Mouse (Mus musculus): ENCODE data around the gene C1qtnf2. TPM values are rescaled to one million over a fixed set of nuclear protein-coding genes. Genes with fewer than 3 reads are reported as not detected.

The C1qtnf2 gene
- total RNA-seq, 2 experiments from 2014 or later, result 5.3 to 6.5 TPM

DNA sequence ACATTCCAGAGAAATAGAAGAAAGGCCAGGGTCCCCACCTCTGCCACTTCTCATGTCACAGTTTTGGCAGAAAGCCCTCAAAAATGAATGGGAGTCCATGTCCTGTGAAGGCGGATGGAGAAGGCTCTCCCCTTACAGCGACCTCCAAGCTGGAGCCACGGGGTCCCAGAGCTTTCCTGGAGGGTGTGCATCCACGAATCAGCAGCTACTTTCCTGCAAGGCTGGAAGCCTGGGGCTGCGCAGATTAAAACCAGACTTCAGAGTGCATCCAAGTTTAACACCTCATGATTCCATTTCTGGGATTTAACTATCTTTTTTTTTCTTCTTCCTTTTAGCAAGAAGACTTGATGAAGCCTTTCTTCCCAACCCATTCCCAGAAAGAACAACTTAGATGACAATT, 6.5 kb downstream of the C1qtnf2 start:
- intact Hi-C loops (cut with DNase I), result no loop called here
- DNase-seq (ENCODE audit: extremely low spot score in 1 of 2, low spot score in 2 of 2), result no peak

DNA sequence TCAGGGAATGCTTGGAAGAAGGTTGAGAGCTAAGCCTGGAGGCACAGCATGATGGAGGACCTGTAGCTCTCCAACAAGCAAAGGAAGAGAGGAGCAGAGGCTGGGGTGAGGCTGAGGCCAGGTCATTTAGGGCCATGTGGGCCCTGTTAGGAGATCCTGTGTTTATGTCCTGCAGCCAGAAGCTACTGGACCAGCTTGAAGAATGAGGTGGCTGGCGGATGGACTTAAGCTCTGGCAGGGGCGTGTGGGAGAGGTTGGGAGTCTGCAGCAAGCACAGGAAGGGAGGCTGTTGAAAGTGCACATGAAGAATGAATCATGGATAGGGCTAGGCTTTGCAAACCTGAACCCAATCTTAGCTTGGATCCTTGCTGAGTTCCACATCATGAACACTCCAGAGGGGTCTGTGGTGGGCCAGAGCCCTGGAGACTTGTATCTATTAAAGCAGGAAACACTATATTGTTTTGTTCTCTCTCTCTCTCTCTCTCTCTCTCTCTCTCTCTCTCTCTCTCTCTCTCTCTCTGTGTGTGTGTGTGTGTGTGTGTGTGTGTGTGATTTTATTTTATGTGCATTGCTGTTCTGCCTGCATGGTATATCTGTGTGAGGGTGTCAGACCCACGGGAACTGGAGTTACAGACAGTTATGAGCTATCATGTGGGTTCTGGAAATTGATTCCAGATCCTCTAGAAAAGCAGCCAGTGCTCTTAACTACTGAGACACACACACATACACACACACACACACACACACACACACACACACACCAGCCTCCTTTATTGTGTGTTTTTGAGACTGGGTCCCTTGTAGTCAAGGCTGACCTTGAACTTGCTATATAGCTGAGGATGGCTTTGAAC, 7.8 kb downstream of the C1qtnf2 start:
- DNase-seq (ENCODE audit: extremely low spot score in 1 of 2, low spot score in 2 of 2), result no peak
- intact Hi-C loops (cut with DNase I), result no loop called here

DNA sequence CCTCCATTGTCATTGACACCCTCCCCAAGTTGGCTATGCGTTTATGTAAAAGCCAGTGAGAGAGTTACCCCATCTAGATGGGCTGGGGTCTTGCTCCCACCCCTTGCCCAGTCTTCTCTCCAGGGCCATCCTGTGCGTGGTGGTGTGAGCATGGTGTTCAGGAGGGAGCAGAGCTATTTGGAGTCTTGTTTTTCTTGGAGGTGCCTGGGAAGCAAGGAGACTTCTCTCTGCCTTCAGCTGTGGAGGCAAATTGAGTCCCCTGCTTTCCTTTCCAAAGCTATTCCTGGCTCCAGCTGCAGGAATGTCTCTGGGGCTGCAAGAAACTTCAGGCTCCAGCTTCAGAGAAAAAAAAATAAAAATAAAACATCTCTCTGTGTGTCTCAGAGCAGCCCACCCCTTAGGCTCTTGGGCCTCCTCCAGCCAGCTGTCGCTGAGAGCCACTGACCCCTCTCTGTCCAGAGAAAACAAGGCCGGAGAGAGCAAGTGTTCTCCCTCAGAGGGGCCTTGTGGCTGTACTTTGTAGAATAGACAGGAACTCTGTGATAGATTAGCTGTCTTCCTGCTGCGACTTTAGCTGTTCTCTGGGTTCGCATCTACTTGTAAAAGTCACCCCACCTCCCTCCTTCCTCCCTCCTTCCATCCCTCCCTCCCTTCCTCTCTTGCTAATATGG, 9.2 kb downstream of the C1qtnf2 start:
- DNase-seq (ENCODE audit: extremely low spot score in 1 of 2, low spot score in 2 of 2), result peak in 1 of 2 experiments; percentile 72
- intact Hi-C loops (cut with DNase I), result no loop called here

DNA sequence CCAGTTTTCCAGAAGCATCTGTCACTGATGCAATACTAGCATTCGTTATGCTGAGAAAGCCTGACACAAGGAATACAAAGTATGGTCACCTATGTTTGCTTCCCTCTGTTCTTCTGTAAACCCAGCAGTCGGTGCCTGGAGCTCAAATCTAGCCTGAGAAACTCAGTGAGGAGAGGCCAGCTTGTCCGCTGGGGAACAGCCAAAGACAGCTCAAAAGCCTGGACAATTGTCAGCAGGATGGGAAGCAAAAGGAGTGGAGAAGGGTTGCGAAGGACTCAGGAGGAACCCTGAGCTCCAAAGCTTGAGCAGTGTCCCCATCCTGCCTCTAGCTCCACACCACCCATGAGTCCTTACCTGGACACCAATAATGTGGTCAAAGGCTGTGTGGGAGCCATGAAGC, 10.0 kb downstream of the C1qtnf2 start:
- DNase-seq (ENCODE audit: extremely low spot score in 1 of 2, low spot score in 2 of 2), result no peak

GRCm38 (mm10) chr11:43484652-43485051, 10.6 kb downstream of the C1qtnf2 start:
- DNase-seq (ENCODE audit: extremely low spot score in 1 of 2, low spot score in 2 of 2), result no peak
- intact Hi-C loops (cut with DNase I), result no loop called here

More for the DNA sequence above, 10.0 kb downstream of the C1qtnf2 start:
- intact Hi-C loops (cut with DNase I), result no loop called here

DNA sequence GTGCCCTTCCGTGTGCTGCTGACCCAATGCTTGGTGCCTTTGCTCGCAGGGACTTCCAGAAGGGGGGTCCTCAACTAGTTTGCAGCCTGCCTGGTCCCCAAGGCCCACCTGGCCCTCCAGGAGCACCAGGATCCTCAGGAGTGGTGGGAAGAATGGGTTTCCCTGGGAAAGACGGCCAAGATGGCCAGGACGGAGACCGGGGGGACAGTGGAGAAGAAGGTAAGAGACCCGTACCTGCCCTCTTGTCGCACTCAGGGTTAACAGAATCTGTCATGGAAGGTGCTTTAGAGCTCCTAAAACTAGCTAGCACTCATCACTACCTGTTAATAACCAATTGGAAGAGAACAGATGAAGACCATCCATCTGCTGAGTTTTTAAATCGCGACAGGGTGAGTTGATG, 11.8 kb downstream of the C1qtnf2 start:
- intact Hi-C loops (cut with DNase I), result no loop called here
- no peak for DNase-seq (ENCODE audit: extremely low spot score in 1 of 2, low spot score in 2 of 2)

GRCm38 (mm10) chr11:43492663-43493062, 18.6 kb downstream of the C1qtnf2 start:
- peak; percentile 46 to 74 for DNase-seq (ENCODE audit: extremely low spot score in 1 of 2, low spot score in 2 of 2)
- intact Hi-C loops (cut with DNase I), result loop anchor here (2.0 to 10.0 kb wide), 5 partner anchors 40 to 235 kb away; partner anchors contain the start of genes 4933415A04Rik and Pwwp2a

DNA sequence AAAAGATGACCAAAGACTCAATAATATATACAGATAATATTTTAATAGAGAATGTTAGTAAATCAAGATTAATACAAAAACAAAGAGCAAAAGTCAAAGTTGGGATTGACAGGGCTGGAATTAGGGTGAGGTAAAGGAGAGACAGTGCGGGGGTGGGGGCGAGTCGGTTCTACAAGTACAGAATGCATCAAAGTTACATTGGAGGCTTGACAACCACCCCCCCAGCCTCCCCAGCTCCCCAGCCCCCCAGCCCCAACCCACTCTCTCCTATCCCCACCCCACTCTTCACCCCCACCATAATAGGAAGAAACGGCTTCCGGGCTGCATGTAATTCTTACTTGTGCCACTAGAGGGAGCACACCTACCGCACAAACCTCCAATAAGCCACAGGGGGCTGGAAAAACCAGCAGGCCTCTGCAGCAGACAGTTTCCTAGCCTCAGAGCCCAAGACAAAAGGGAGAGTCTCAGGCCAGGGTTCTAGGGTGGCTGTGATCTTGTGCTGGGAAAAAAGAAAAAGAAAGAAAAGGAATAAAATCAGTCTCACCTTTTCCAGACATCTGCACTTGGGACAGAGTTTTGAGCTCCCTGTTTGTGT, 19.8 kb downstream of the C1qtnf2 start:
- intact Hi-C loops (cut with DNase I), result loop anchor here (2.0 to 10.0 kb wide), 5 partner anchors 41 to 233 kb away; partner anchors contain the start of genes 4933415A04Rik and Pwwp2a

DNA sequence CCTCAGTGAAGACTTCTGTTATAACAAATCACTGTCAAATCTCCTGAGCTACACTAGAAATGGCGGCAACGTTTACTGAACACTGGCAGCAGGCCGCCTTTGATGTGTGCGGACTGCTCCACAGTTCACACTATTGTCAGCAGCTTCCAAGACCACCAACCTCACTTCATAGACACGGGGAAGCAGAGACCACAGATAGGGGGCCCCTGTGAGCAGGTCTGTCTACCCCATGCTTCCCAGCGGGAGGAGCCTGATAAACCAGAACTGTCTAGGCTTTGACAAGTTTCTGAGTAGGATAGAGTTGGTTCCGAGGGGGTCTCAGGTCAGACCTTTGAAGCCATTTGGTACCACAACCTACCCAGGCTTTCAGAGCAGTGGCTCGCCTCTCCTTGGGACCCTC, 21.0 kb downstream of the C1qtnf2 start:
- no peak for DNase-seq (ENCODE audit: extremely low spot score in 1 of 2, low spot score in 2 of 2)
- intact Hi-C loops (cut with DNase I), result loop anchor here (10.0 kb wide), 2 partner anchors 90 to 190 kb away; partner anchors contain the start of genes 4933415A04Rik and Pwwp2a

More for the DNA sequence above, 19.8 kb downstream of the C1qtnf2 start:
- peak; percentile 63 to 82 for DNase-seq (ENCODE audit: extremely low spot score in 1 of 2, low spot score in 2 of 2)

- DNase-seq (ENCODE audit: extremely low spot score in 1 of 2, low spot score in 2 of 2), result peak; percentile 38 to 85
- intact Hi-C loops (cut with DNase I), result loop anchor here (10.0 kb wide), 2 partner anchors 89 to 189 kb away; partner anchors contain the start of genes 4933415A04Rik and Pwwp2a
These were observed 21.5 kb downstream of the C1qtnf2 start for GRCm38 (mm10) chr11:43495532-43495931.

GRCm38 (mm10) chr11:43501256-43501655, 27.2 kb downstream of the C1qtnf2 start:
- no peak for DNase-seq (ENCODE audit: extremely low spot score in 1 of 2, low spot score in 2 of 2)
- intact Hi-C loops (cut with DNase I), result no loop called here

DNA sequence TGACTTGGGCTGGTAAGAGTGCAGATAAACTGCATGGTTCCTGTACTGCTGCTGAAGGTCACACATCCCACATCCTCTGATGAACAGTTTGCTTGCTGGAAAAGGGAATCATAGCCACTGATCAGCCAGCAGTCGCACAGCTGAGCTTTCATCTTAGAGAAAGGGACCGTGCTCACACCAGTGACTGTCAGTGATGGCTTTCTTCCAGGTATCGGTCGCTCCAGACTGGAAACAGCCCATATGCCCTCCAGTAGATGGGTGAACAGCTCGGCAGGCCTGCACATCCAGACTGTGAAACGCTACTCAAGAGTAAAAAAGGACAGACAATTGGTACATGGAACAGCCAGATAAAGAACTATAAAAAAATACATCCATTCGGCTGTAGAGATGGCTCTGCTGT, 31.1 kb downstream of the C1qtnf2 start:
- intact Hi-C loops (cut with DNase I), result no loop called here
- DNase-seq (ENCODE audit: extremely low spot score in 1 of 2, low spot score in 2 of 2), result no peak

DNA sequence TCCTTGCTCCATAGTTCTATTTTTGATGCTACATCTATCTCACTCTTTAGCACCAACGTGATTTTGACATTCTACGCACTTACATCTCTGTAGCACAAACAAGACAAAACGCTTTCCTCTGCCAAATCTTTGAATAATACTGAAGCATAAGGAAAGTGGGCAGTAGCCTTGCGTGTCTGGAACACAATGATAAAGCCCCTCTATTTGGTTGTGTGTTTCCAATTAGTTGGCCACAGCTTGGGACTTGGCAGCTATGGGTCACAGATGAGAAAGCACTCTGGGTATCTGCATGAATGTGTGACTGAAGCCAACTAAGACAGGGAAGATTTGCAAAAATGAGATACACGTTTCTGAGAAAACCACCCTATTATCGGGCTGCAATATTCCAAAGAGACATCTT, 33.9 kb downstream of the C1qtnf2 start:
- intact Hi-C loops (cut with DNase I), result no loop called here
- no peak for DNase-seq (ENCODE audit: extremely low spot score in 1 of 2, low spot score in 2 of 2)

GRCm38 (mm10) chr11:43509878-43510277, 35.8 kb downstream of the C1qtnf2 start:
- intact Hi-C loops (cut with DNase I), result no loop called here
- no peak for DNase-seq (ENCODE audit: extremely low spot score in 1 of 2, low spot score in 2 of 2)

DNA sequence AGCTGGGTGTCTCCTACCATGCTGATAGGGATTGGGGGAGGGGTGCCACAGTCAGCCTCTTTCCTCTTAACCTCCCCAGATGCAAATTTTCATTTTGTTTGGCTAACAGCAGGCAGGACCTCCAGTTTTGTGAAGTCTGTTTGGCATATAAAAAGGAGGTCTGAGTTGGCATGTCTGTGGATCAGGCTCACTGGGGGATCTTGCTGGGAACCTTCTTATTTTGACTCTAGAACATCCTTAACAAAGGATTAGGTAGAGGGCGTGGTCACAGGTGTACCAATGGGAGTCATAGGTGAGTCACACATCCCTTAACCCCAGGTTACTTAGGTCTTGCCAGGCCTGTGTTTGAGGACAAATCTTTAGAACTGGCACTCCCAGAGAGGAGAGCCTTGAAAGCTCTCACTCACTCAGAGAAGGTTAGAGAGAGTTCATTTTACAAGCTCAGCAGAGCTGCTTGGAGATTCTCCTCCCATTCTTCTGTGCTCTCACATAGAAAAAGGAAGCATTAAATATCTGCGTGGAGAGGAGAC, 38.6 kb downstream of the C1qtnf2 start:
- intact Hi-C loops (cut with DNase I), result no loop called here
- DNase-seq (ENCODE audit: extremely low spot score in 1 of 2, low spot score in 2 of 2), result no peak

- DNase-seq (ENCODE audit: extremely low spot score in 1 of 2, low spot score in 2 of 2), result peak in 1 of 2 experiments; percentile 65
These were observed 42.4 kb downstream of the C1qtnf2 start for GRCm38 (mm10) chr11:43516344-43517021.

GRCm38 (mm10) chr11:43517641-43518040, 43.6 kb downstream of the C1qtnf2 start:
- intact Hi-C loops (cut with DNase I), result no loop called here
- no peak for DNase-seq (ENCODE audit: extremely low spot score in 1 of 2, low spot score in 2 of 2)

More at GRCm38 (mm10) chr11:43516344-43517021, 42.4 kb downstream of the C1qtnf2 start:
- intact Hi-C loops (cut with DNase I), result no loop called here

DNA sequence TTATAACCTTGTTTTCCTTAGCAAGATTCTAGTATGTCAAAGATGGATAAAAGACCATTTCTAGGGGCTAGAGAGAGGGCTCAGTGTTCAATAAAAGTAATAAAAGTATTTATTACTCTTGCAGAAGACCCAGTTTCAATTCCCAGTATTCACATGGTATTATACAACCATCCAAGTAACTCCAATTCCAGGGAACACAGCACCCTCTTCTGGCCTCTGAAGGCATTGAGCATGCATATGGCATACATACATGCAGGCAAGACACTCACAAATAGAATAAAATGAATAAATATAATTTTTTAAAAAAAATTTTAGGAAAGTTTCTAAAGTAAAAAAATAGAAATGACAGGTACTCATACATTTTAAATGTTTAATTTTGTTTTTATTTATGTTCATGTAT, 44.0 kb downstream of the C1qtnf2 start:
- no peak for DNase-seq (ENCODE audit: extremely low spot score in 1 of 2, low spot score in 2 of 2)
- intact Hi-C loops (cut with DNase I), result no loop called here

DNA sequence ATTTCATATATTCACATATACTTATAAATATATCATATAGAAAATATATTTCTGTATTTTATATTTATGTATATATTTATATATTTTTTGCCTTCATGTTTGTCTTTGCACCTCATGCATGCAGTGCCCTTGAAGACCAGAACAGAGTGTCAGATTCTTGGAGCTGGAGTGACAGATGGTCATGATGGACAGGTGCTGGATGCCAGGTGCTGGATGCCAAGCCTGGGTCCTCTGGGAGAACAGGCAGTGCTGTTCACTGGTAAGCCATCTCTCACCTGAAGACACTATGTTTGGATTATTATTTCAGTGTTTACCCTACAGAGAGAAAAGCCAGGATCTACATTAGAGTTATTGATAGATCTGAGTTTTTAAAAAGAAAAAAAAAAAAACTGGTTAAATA, 44.7 kb downstream of the C1qtnf2 start:
- DNase-seq (ENCODE audit: extremely low spot score in 1 of 2, low spot score in 2 of 2), result no peak
- intact Hi-C loops (cut with DNase I), result no loop called here
